Mouse (Mus musculus) spleen, postnatal 10 days (tissue): ENCODE results near the gene Kcnj14.

Experiments
- DNase-seq, 2 experiments: peaks; one replicate each; pipeline ENCODE4 v3.0.0; 2021 to 2022; ENCODE audit warnings: low spot score in 2 of 2

The Kcnj14 gene

DNA sequence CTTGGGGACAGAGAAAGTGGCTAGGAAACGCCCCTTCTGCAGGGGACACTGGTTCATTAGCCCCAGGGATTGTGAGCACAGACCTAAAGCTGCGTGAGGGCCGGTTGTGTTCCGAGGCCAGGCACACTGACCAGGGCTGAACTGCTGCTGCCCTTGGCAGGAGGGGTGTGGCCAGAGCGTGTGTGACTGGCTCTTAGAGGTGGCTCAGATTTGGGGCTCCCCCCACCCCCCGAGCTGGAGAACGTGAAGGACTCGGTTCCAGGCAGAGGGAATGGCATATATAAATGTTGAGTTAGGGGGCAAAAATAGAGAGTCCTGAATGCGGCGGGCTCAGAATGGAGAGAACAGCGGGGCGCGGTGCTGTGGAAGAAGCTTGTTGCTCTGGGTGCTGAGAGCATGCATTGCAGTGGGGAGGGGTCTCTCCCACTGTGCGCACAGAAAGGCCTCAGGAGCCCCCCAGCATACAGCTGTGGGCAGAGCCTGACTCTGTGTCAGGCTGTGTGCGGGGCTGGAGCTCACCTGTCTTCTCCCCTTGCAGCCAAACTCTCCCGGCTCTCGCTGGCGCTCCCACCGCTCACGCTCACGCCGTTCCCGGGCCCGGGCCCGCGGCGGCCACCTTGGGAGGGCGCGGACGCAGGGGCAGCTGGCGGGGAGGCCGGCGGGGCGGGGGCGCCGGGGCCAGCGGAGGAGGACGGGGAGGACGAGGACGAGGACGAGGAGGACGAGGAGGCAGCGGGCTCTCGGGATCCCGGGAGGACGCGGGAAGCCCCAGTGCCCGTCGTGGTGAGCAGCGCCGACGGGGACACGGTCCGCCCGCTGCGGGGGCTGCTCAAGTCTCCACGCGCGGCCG, 26.7 kb downstream of the Kcnj14 start:
- DNase-seq, result no peak

DNA sequence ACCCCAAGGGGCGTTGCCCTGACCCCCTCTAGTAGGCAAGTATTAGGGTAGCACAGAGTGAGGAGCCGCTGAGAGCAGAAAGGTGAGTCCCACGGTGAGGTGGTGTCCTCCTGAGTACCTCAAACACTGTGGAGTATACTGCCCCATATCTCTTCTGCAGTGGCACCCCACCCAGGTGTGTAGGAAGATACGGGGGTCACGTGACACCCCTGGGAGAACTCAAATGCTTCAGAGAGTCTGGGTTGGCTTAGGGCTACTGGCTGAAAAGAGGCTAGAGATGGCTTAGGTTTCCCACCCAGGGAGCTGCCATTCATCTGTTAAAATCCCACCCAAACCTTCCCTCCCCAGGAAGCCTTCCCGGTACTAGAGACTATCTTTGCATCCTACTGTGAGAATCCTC, 27.6 kb downstream of the Kcnj14 start:
- DNase-seq, result peak in 1 of 2 experiments; percentile 75

DNA sequence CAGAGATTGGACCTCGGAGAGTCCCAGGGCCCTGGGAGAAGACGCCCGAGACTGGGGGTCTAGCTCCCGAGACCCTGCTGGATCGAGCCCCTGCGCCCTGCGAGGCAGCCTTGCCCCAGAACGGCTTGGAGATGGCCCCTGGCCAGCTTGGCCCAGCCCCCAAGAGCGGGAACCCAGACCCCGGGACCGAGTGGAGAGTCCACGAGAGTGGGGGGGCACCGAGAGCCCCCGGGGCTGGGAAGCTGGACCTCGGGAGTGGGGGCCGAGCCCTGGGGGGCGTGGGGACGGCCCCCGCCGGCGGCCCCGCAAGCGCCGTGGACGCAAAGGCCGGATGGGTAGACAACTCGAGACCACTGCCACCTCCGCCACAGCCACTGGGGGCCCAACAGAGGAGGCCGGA, 29.6 kb downstream of the Kcnj14 start:
- no peak for DNase-seq

DNA sequence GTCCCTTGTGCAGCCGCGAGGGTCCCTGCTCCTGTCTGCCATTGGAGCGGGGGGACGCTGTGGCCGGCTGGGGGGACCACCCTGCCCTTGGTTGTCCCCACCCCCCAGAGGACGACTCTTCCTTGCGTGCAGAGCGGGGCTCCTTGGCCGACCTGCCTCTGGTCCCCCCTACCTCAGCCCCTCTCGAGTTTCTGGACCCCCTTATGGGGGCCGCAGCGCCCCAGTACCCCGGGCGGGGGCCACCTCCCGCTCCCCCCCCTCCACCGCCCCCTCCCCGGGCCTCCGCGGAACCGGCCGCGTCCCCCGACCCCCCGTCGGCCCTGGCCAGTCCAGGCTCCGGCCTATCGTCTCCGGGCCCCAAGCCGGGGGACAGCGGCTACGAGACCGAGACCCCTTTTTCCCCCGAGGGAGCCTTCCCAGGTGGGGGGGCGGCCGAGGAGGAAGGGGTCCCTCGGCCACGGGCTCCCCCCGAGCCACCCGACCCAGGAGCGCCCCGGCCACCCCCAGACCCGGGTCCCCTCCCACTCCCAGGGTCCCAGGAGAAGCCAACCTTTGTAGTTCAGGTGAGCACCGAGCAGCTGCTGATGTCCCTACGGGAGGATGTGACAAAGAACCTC, 30.5 kb downstream of the Kcnj14 start:
- DNase-seq, result no peak

DNA sequence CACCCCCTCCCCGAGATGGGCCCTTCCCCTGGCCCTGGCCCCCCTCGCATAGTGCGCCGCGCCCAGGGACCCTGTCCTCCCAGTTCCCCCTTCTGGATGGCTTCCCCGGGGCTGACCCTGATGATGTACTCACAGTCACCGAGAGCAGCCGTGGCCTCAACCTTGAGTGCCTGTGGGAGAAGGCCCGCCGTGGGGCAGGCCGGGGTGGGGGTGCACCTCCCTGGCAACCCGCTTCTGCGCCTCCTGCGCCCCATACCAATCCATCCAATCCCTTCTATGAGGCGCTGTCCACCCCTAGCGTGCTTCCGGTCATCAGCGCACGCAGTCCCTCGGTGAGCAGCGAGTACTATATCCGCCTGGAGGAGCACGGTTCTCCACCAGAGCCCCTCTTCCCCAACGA, 31.3 kb downstream of the Kcnj14 start:
- no peak for DNase-seq

DNA sequence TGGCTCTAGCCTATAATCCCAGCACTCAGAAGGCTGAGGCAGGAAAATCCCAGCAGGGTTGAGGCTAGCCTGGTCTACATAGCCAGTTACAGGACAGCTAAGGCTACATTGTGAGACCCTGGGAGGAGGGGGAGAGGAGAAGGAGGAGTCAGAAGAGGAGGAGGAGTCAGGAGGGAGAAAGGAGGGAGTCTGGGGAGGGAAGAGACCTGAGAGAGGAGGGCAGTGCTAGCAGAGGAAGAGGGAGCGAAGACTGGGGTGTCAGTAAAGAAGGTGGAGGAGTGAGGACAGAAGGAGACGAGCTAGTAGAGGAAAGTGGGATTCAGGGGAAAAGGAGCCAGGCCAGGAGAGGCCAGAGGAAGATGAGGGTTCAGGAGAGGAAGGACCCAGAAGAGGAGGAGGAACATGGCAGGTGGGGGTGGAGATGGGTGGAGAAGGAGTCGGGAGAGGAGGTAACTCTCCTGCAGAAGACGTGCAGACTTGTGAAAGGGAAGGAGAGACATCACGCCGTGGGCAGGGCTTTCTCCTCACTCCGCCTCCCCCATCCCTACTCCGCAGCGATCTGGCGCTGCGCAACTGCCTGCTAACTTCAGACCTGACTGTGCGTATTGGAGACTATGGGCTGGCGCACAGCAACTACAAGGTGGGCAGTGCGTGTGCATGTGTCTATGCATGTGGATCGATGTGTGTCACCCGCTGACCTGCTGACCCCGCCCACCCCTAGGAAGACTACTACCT, 32.7 kb downstream of the Kcnj14 start:
- DNase-seq, result no peak

DNA sequence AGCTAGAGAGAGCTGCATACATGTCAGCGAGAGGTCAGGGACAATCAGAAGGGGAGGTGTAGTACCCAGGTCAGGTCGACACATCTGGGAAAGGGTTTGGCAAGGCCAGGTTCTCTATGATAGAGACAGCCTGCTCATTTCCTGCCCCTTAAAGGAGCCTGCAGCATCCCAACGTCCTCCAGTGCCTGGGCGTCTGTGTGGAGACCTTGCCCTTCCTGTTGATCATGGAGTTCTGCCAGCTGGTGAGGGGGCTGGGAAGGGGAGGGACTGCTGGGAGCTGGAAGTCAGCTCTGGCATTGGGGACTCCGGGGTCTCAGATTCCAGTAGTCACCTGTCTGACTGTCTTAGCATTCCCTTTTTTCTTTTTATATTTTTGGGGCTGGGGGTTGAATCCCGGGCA, 33.9 kb downstream of the Kcnj14 start:
- no peak for DNase-seq

DNA sequence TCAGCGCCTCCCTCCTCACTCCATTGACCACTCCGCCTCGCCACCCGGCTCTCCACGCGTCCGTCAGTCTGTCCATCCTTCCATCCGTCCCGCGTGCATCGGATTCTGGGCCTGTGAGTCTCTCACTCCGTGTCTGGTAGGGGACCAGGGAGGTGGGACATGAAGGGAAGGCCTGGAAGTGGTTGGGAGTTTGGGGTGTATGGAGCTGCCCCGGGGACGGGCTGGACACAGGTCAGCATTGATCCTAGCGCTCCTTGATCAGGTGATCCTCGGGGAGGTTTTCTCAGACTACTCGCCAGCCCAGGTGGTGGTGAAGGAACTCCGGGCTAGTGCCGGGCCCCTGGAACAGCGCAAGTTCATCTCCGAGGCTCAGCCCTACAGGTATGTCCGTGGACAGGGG, 36.9 kb downstream of the Kcnj14 start:
- no peak for DNase-seq

DNA sequence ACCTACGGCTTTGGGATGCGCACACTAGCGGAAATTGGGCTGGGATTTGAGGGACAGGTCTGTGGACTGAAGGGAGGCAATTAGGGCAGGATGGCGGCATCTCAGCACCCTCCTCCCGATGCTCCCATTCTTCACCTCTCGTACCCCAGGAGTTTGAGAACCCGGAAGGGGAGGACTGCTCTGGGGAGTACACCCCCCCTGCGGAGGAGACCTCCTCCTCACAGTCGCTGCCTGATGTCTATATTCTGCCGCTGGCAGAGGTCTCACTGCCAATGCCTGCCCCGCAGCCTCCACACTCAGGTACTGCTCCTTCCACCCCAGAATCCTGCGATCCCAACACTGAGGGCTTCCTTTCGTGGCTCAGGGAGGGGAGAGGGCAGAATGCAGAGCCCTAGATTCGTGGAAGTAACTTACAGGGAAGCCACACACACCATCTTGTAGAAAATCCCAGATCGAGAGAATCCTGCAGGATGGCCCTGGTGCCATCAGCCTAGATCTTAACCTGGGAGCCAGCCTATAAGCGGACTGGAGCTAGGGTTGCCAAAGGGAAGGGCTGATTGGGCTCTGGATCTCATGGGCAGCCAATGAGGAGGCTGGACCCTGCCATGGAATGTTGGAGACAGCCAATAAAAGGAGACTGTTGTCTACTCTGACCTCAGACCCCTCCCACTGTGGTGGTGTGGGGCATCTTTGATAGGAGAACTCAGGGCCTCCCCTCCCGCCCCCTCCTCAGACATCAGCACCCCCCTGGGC, 37.7 kb downstream of the Kcnj14 start:
- DNase-seq, result no peak

DNA sequence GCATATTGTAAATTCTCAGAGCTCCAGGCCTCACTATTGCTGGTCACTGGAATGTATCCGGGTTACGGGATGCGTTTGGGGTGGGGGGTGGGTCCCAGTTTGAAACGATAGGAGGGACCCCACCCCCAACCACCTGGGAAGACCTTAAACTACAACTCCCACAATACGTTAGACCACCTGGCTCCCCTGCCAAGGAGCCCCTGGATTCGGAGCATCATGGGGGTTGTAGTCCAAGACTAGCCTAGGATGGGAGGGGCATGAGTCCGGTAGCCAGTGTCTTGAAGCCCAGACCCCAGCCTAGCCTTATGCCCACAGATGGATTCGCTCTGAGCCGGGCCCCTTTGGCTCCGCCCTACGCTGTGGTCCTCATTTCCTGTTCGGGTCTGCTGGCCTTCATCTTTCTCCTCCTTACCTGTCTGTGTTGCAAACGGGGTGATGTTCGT, 38.4 kb downstream of the Kcnj14 start:
- no peak for DNase-seq

DNA sequence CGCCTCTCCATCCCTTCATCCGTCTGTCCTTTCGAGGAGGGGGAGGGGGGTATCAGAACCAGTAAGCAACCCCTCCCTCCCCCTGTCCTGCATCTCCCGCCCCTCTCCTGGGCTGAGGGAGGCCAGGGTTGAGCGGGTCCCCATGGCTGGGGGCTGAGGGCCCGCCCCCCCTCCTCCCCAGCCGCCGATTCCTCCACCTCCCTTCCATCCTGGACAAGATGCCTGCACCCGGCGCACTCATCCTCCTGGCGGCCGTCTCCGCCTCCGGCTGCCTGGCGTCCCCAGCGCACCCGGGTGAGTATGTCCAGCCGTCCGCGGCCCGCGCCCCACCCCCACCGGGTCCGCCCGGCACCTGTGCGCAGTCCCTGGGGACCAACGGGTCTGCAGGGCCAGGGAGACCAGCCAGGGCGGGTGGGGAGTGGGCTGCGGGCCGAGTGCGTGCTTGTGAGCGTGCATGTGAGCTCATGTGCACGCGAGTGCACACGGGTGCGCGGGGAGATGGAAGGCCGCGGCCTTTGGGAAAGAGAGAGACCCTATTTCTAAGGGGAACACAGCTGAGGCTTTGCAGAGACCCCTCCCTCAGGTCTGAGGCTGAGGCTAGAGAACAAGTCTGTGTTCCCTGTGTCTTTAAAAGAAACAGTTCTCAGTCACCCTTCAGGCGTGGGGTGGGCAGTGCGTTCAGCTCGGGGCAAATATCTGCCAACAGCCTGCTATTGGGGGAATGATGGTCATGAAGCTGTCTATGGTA, 39.0 kb downstream of the Kcnj14 start:
- no peak for DNase-seq

DNA sequence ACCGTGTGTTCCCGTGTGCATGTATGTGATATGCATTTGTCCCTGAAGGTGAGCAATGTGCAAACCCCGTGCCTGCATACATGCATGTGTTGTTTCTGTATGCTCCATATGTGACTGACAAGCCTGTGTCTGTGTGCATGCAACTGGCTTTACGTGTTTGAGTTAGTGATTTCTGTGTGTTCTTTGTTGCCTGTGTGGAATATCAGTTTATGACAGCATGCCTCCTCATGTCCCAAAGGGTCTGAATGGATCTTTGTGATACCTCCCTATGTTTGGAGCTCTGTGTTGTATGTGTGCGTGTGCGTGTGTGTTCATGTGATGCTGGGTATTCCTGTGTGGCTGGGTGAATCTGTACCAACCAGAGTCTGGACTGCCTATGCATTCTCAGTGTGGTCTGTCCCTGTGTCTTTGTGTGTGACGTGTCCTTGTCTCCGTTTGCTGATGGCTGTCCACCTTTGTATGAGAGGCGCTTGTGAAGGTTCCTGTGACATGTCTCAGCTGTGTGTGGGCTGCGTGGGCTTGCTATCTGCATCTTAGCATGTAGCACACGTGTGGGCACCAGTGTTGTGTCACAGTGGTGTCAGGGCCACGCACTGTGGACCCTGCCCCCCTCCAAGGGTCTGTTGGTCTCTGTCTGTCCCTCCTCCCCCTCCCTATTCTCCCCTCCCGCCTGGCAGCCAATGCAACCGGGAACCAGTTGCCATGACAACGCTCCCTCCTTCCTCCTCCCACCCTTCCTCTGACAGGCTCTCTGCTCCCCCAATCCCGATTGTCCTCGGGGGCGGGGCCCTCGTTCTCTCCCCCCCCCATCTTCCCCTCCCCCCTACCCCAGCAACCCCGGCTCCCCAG, 39.8 kb downstream of the Kcnj14 start, which contains the start of gene Sult2b1:
Sult2b1 (minus strand) TSS at position 146 of the 849 bp plus-strand sequence.
- no peak for DNase-seq

DNA sequence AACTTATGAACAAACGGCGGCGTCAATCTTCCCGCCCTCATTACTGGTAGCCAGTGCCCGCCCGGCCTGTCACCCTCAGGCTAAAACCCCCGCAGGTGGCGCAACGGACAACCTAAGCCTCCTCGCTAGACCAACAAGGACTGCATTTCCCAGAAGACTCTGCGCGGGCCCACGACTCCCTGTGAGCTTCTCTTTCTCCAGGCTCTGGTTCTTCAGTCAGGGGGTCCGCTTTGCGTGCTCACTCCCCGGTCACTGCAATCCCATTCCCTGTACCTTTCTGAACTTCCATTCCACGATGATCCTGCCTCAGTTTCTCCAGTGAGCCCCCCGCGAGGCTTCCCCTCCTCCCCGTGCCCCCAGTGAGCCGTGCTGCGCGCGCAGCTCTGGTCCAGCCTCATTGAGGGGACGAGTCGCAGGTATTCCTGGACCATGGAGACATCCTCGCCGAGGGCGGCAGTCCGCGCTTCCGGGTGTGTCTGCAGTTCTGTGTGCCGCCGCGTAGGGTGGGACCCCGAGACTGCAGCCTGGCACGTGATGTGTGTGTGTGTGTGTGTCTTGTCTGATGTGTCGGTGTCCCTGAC, 41.0 kb downstream of the Kcnj14 start, which contains the start of gene Lmtk3:
Lmtk3 (plus strand) TSS at position 228 of the 581 bp plus-strand sequence.
- peak in 1 of 2 experiments; percentile 73 for DNase-seq

DNA sequence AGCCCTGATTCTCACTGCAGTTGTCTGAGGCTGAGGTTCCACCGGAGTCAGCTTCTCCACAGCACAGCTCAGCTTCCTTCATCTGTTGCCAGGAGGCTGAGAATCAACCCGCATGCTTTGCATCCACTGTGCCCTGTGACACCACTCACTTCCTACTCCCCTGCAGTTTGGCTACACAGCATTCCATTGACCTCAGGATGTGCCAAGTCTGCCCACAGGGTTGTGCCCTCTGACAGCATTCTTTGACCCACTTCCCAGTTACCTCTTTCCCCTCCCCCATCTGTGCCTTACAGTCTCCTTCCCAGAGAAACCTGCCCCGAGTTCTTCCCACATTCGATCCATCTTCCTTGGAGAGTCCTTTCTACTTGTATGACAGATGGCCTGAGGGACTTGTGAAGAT, 42.3 kb downstream of the Kcnj14 start:
- no peak for DNase-seq

DNA sequence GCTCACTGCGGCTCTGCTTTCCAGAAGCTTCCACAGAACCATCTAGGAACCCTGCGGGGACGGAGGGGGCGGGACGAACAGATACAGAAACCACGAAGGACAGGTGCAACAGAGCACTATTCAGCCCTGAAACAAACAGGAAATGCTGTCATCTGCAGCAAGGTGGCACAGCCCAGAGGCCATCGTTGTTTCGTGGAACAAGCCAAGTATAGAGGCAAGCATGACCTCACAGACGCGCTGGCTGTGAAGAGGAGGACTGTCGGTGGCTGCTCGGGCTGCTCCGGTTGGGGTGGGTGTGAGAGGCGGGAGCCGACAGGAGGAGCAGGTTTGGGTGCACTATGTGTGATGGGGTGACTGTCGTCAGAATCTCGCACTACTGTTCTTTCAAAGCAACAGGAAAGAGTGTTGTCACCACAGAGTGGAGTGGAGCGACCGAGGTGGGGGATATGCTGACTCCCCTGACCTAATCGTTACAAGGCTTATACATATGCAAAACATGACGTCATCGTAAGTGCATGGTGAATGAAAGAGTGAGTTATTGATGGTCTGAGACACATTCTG, 45.4 kb downstream of the Kcnj14 start:
- peak in 1 of 2 experiments; percentile 36 for DNase-seq

DNA sequence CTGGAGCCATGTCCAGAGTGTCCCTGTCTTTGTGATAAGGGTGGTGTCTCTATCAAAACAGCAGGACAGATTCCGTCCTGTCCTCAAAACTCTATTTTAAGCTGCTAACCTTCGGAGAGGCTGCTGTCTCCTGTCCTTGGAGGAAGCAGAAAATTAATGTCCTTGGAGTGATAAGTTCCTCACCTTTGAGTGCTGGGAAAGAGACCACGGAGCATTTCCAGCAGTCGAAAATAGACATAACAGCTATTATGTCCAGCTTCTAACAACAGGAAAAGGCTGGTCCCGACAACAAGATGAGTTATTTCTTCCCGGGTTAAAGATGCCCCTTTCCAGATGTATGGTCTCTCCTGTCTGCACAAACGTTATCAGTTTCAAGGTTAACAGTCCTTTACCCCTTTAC, 49.3 kb downstream of the Kcnj14 start:
- no peak for DNase-seq

DNA sequence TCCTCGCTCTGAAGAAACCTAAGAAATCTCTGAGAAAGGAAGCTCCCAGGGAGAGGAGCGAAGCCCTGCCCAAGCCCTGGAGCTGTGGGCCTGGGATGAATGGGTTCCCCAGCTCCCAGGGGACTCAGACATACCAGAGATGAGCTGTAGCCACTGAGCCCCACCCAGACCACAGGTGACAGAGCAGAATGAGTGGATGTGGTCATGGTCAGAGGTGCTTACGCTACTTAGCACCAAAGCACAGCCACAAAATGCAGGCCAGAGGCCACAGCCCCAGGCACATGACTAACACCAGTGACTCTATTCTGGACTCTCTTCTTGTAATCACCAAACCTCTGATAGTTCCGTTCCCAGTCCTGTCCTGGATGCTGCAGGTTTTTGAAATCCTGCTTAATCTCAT, 53.5 kb downstream of the Kcnj14 start:
- DNase-seq, result no peak

DNA sequence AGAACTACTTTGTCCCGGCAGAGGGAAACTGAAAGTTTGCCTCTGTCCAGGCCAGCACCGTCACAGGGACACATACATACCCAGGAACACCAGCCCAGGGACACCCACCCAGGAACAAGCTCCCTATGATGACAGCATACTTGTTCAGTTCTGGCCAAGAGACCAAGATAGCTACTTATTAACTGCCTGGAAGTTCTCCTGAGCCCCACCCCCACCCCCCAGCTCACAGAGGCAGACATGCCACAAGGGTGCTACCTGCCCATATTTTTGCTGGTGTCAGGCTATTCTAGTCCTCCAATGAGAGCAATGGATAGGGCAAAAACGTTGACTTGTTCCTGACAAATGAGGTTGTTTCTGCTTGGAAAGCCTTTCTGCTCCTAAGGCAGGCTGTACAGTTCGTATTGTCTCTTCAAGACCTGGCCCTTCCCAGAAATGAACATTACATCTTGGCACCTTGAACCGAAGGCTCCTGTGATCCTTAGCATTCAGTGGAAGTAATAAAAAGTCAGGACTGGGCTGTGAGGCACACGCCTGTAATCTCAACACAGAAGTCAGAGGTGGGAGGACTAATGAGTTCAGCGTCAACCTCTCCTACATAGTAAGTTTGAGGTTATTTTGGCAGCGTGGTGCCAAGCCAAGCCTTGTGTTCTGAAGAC, 54.0 kb downstream of the Kcnj14 start:
- no peak for DNase-seq

DNA sequence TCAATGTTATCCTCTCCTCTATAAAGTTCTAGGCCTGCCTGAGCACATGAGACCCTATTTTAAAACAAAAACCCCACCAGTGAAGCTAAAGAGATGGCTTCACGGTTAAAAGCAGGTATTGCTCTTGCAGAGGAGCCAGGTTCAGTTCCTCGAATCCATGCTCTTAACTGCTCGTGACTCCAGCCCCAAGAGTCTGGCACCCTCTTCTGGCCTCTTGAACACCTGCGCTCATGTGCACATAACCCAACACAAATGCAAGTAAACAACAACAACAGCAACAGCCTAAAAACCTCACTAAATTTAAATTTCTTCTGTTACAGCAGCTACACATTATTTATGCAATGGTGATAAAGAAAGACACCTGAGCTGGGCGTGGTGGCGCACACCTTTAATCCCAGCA, 57.1 kb downstream of the Kcnj14 start:
- DNase-seq, result no peak
